Mouse (Mus musculus): ENCODE data around the gene Praf2.

Gene Praf2

DNA sequence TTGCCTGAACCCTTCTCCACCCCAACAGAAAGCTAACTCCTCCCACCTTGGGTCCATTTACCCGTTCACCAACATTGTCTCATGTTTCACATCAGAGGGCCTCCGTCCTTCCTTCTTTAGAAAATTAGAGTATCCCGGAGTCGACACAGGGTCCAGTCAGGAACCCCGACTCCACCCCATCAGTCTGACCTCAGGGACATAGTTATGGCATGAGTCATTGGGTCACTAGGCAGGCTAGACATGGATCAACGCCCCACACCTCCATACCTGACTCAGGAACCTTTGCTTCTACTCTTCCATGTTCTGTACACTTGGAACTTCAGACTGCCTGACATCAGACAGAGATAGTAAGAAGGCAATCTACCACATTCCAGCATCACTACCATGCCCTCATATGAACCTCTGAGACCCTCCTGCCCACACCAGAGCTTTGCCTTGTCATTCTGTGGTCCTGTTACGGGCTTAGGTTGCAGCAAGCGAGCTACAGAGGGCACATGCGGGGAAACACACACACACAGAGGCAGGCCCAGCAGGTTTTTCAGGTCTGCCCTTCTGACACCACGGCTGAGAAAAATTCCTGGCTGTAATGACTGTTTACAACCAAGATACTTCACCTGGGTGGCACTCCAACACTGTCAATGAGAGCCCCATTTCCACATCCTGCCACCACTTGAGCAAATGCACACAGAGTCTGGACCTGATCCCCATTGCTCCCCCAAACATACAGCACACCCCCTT, 12.0 kb downstream of the Praf2 start:
- no peak for DNase-seq

DNA sequence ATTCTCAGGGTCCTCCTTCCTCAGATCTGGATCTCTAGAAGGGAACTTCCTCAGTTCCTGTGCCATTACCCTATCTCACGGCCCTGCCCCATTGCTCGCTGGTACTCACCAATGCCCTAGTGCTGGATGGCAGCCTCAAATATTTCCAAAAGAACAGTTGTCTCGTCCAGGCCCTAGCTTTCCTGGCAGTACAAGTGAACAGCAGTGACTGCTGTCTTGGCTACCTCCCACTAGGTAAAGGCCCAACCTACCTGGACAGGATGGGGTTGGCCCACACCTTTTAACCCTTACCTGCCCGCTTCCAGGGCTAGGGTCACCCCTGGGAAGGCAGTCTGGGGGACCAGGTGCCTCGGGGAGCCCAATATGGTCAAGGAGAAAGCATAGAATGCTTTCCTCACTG, 12.9 kb downstream of the Praf2 start:
- DNase-seq: peak; percentile 61 to 67

- peak in 1 of 2 experiments; percentile 16 for DNase-seq
Observed at GRCm38 (mm10) chrX:7743470-7743869, 15.2 kb downstream of the Praf2 start.

GRCm38 (mm10) chrX:7744940-7745339, 16.7 kb downstream of the Praf2 start:
- DNase-seq: no peak

- DNase-seq: no peak
Observed at GRCm38 (mm10) chrX:7745429-7745828, 17.2 kb downstream of the Praf2 start.

DNA sequence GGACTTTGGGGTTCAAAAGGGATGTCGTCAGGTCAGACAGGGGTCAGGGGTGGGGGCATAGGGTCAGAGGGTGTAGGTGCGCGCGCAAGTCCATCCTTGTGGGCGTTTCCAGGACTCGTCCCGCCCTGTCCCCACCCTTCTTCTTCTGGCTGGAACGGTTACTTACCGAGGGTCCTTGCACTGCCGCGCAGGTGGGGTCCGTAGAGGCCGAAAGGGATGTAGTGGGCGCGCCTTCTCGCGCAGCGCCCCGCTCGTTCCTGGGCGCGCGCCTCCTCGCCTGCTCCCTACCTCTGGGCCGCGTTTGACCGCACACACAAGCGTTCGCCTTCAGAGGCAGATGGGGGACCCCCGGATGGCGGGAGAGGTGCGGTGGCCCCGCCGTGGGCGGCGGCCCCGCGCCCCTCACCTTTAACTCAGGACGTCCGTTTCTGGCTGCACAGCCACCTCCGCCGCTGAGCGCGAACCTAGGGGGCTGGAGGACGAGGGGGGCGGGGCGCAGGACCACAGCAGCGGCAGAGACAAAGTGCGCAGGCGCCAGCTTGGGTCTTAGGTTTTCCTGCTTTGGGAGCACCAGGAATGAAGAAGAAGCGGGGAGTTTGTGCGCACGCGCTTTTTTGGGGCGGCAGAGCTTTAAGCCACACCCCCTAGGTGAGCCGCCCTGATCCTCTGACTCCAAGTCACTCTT, 22.3 kb downstream of the Praf2 start, which contains the start of gene Ccdc120:
Gene Ccdc120, minus strand, starts transcription at position 474 of the 685 bp plus-strand sequence.
- peak; percentile 85 to 86 for DNase-seq

- DNase-seq: peak in 1 of 2 experiments; percentile 35
Observed at GRCm38 (mm10) chrX:7753627-7754026, 25.4 kb downstream of the Praf2 start.

- peak; percentile 87 to 96 for DNase-seq
Observed at GRCm38 (mm10) chrX:7762137-7762920, 34.1 kb downstream of the Praf2 start, which contains the start of gene Tfe3. Gene Tfe3, plus strand, starts transcription at chrX:7762560.

GRCm38 (mm10) chrX:7762921-7763197, 34.6 kb downstream of the Praf2 start:
- peak in 1 of 2 experiments; percentile 21 for DNase-seq

DNA sequence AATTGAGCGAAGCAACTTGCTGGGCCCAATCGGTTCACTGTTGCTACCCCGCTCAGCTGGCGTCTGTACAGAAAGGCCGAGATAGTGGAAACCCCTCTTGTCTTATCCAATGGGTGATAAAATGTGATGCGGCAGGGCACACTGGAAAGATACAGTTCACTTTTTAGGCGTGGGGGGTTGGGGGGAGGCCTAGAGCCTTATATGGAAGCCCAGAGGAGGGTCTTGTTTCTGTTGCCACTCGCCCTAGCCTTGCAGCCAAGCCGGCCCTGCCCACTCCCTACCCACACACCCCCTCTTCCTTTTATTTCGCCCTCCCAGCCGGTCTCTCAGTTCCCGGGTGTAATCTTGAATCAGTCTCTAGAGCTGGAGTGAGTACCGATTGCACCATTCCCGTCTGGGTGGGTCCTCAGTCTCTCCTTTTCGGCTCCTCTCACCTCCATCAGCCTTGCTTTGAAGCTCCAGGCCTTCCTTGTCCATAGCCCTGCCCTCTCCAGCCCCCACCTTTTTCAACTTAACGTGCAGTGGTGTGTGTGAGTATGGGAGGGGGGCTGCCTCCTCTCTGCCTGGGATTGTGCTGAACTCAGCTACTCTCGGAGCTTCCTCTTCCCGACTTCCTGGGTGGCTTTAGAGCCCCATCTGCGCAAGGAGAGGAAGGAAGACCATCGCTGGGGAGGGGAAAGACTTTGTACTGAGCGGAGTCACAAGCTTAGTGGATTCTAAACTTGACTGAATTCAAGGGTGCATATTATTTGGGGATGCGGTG, 35.6 kb downstream of the Praf2 start:
- DNase-seq: no peak

DNA sequence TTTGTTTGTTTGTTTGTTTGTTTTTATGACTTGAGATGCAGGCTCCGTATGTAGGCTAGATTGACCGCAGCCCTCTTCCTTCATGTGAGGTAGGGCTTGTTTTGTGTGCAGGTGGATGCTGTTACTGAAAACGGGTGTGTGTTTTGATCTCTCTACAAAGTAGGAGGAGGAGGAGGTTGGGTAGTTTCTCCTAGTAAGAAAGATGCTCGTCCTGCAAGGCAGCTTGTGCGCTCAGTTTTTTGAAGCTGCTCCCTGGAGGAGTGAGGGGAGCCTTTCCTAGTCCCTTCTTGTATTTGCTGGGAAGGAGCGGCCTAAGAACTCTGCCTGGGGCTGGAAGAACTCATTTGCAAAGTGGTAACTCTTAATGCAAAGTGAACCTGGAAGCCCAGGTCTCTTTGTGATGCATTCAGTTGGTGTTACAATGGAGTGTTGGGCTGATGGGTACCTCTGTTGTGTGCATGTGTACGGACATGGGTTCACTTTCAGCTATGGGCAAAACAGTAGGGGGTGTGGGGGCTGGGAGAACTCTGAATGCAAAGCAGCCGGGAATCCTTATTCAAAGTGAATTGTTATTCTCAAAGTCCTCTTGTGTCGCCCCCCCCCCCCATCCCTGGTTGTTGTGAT, 36.5 kb downstream of the Praf2 start:
- DNase-seq: no peak

GRCm38 (mm10) chrX:7765281-7765670, 37.0 kb downstream of the Praf2 start:
- no peak for DNase-seq

- DNase-seq: peak in 1 of 2 experiments; percentile 29
Observed at GRCm38 (mm10) chrX:7765764-7766163, 37.5 kb downstream of the Praf2 start.

- DNase-seq: no peak
Observed at GRCm38 (mm10) chrX:7769302-7770017, 41.2 kb downstream of the Praf2 start.

DNA sequence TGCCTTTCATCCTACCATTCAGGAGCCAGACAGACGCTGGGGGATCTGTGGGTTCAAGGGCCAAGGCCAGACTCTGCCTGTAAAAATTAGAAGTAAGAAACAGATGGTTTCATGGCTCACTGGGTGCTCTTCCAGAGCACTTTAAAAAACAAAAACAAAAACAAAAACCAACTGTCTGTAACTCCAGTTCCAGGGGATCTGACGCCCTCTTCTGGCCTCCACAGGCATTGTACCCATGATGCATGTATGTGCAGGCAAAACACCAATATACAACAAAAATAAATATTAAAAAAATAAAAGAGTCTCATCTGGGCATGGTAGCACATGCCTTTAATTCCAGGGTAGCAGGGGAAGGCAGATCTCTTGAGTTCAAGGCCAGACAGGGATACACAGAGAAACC, 44.5 kb downstream of the Praf2 start:
- peak; percentile 35 for DNase-seq

DNA sequence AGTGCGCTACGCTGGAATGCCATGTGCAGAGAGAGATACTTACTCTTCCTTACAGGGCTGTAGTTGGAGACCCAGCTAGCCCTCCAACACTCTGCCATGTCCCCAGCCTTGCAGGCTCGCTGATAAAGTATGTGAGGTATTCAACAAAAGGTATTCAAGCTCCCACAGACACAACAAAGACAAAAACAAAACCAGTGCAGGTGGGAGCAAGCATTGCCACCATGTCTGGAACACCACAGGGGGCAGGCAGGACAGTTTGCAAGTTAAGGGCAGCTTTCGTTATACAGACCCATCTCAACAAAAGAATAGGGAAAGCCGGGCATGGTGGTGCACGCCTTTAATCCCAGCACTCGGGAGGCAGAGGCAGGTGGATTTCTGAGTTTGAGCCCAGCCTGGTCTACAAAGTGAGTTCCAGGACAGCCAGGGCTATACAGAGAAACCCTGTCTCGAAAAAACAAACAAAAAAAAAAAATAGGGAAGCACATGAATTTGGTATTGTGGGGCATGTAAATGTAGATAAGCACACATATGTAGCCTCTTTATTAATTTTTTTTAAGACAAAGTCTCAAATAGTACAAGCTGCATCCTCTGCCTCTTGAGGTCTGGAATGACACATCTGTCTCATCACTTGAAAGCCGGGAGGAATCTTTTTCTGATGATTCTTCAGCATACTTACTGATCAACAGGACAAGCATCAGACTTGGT, 47.4 kb downstream of the Praf2 start:
- no peak for DNase-seq

- DNase-seq: peak; percentile 69 to 77
Observed at GRCm38 (mm10) chrX:7776329-7777082, 48.3 kb downstream of the Praf2 start.

GRCm38 (mm10) chrX:7778450-7779244, 50.4 kb downstream of the Praf2 start:
- no peak for DNase-seq

GRCm38 (mm10) chrX:7779294-7779693, 51.1 kb downstream of the Praf2 start:
- no peak for DNase-seq

All from cerebellum, adult 18-20 months (tissue).